Mouse (Mus musculus) lung, adult 2 months (tissue): Measurements from ENCODE around the gene Khdrbs2.

Source experiments
- CTCF ChIP-seq: fragments of 200-500 bp; IDR thresholded peaks from 2 replicates; pipeline ENCODE4 v1.5.1; 2011; ENCODE audit warnings: mild to moderate bottlenecking, low read length, control low read depth; ENCODE audit not compliant: insufficient read depth
- POLR2A ChIP-seq: fragments of 200-500 bp; IDR thresholded peaks from 2 replicates; pipeline ENCODE4 v1.6.1; 2011; ENCODE audit warnings: low read depth, mild to moderate bottlenecking, control low read depth, low read length, borderline replicate concordance; ENCODE audit errors: extremely low read depth

DNA sequence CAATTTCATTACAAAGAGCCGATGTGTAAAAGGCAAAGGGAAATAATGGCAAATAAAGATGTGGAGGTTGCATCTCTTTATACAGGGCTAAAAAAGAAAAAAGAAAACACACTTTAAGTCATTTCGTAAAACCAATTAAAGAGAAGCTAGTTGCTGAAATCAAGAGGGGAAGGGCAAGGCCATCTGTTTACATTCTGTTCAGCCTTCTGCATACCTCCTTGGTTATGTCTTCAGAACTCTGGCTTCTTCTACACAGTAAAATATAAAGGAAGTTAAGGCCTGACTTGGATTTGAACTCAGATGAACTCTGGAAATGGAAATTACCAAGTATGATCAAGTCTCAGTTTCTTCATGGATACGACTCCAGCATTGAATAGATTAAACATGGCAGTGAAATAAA is 528.8 kb downstream of the Khdrbs2 start:
- TF ChIP-seq POLR2A (no peak), CTCF (no peak)
